Mouse (Mus musculus): ENCODE data around the gene Gfi1b. TPM values are rescaled to one million over a fixed set of nuclear protein-coding genes. Genes with fewer than 3 reads are reported as not detected.

Gfi1b gene
- not detected for polyA plus RNA-seq (2012; fragmentation: generic; extraction: Trizol)
- long read RNA-seq, experiment 1: 0 reads
- long read RNA-seq, experiment 2: 0 reads

DNA sequence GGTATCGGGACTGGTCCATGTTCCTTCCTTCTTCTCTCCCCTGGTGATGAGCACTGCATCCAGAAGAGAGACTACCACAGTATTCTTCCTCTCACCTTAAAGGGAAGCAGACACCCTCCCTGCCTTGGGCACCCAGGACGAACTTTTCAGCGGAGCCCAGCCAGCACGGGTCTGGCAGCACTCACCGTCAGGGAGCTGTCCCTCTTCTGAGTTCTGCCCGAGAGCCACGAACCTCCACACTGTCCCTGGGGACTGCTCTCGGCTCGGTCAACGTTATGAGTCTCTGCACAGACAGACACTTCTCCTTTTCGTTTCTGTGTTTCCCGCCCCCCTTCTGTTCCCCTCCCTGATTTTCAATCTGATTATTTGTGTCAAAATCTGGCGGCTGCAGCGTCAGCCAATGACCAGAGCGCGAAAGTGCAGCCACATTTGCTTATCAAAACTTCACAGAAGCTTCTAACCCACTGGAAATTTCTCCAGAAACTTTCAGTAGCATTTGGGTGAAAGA lies at the start of gene Gfi1b:
Gene Gfi1b (minus strand): TSS at position 319 of the 508 bp plus-strand sequence.
- no peak within 1 kb of the TSS for H3ac ChIP-seq (ENCODE audit: control insufficient read depth, insufficient read length, low read depth)
- no peaks in the 10 kb centered on the region for H3K36me3 ChIP-seq (ENCODE audit: control insufficient read depth, insufficient read depth)
- H3K79me2 ChIP-seq (ENCODE audit: control insufficient read depth, insufficient read depth): no peaks in the 10 kb centered on the region
- TF ChIP-seq MYOG (IDR thresholded peaks at IDR 0.05; ENCODE audit: control insufficient read depth, extremely low read depth, insufficient read length) (no peak), CEBPB (IDR thresholded peaks at IDR 0.05; ENCODE audit: low read depth) (no peak), CTCF (IDR thresholded peaks at IDR 0.05; ENCODE audit: control insufficient read depth, insufficient read depth, insufficient read length) (no peak)
- no peak within 1 kb of the TSS for H3K4me3 ChIP-seq (ENCODE audit: insufficient read depth, poor library complexity, severe bottlenecking)
- H3K27me3 ChIP-seq (ENCODE audit: control insufficient read depth, insufficient read depth, insufficient read length): peaks cover 35% of the 10 kb centered on the region
- H3K79me3 ChIP-seq (ENCODE audit: low read depth): no peaks in the 10 kb centered on the region

DNA sequence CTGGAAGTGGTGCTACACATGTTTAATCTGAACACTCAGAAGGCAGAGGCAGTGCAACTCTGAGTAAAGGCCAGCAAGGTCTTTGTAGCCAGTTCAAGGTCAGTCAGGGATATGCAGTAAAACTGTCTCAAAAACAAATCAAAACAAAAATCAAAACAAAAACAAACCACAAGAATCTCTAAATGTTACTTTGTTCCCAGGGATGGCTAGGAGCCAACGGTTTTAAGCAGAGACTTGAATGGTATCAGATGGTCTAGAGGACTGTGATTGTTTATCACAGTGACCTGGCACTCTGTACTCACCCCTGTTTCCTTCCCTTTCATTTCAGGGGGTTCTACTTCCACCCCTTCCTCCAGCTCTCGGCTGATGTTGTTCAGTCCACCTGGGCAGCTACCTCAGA lies 49.7 kb upstream of the Gfi1b start:
- H3ac ChIP-seq (ENCODE audit: control insufficient read depth, insufficient read length, low read depth): no peak overlapping the region
- peaks cover 54% of the 10 kb centered on the region for H3K36me3 ChIP-seq (ENCODE audit: control insufficient read depth, insufficient read depth)
- no peaks in the 10 kb centered on the region for H3K27me3 ChIP-seq (ENCODE audit: control insufficient read depth, insufficient read depth, insufficient read length)
- H3K79me3 ChIP-seq (ENCODE audit: low read depth): no peaks in the 10 kb centered on the region
- no peak for TF ChIP-seq CTCF (IDR thresholded peaks at IDR 0.05; ENCODE audit: control insufficient read depth, insufficient read depth, insufficient read length)
- TF ChIP-seq CEBPB (IDR thresholded peaks at IDR 0.05; ENCODE audit: low read depth): no peak
- TF ChIP-seq MYOD1 (IDR thresholded peaks at IDR 0.05; ENCODE audit: control insufficient read depth, insufficient read length, low read depth): no peak
- no peak for TF ChIP-seq MAX (IDR thresholded peaks at IDR 0.05)
- TF ChIP-seq MYOG (IDR thresholded peaks at IDR 0.05; ENCODE audit: control insufficient read depth, extremely low read depth, insufficient read length): no peak
- no peak for TF ChIP-seq USF1 (IDR thresholded peaks at IDR 0.05; ENCODE audit: low read depth)
- TF ChIP-seq FOSL1 (IDR thresholded peaks at IDR 0.05; ENCODE audit: insufficient read depth, low read length, poor library complexity, severe bottlenecking): no peak
- H3K79me2 ChIP-seq (ENCODE audit: control insufficient read depth, insufficient read depth): no peaks in the 10 kb centered on the region
- H3K4me3 ChIP-seq (ENCODE audit: insufficient read depth, poor library complexity, severe bottlenecking): no peak overlapping the region

DNA sequence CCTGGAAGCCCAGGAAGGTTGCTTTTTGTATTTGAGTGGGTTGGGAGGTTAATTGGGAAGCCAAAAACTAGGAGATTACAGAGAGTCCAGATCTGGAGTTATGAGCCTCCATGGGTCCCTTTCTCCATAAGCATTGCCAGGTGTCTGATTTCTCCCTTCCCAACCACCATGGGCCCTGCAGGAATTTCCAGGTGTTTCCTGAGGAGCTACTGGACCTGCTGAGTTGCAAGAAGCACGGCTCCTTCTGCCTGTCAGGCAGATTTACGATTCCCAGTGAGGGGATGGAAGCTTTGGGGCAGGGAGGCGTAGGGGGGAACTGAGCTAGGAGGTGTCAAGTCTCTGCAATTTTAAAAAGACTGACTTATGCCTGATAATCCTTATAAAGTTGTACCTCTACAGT lies 44.0 kb upstream of the Gfi1b start:
- Histone ChIP-seq H3K79me2 (ENCODE audit: control insufficient read depth, insufficient read depth) (no peaks in the 10 kb centered on the region), H3K36me3 (ENCODE audit: control insufficient read depth, insufficient read depth) (peaks cover 35% of the 10 kb centered on the region)
- TF ChIP-seq MAX (IDR thresholded peaks at IDR 0.05): no peak
- TF ChIP-seq CTCF (IDR thresholded peaks at IDR 0.05; ENCODE audit: control insufficient read depth, insufficient read depth, insufficient read length): no peak
- TF ChIP-seq CEBPB (IDR thresholded peaks at IDR 0.05; ENCODE audit: low read depth): no peak
- TF ChIP-seq USF1 (IDR thresholded peaks at IDR 0.05; ENCODE audit: low read depth): no peak
- no peak for TF ChIP-seq FOSL1 (IDR thresholded peaks at IDR 0.05; ENCODE audit: insufficient read depth, low read length, poor library complexity, severe bottlenecking)
- no peak for TF ChIP-seq MYOG (IDR thresholded peaks at IDR 0.05; ENCODE audit: control insufficient read depth, extremely low read depth, insufficient read length)
- no peak for TF ChIP-seq MYOD1 (IDR thresholded peaks at IDR 0.05; ENCODE audit: control insufficient read depth, insufficient read length, low read depth)

GRCm38 (mm10) chr2:28662891-28663290 lies 41.1 kb upstream of the Gfi1b start:
- Histone ChIP-seq H3K79me2 (ENCODE audit: control insufficient read depth, insufficient read depth) (no peaks in the 10 kb centered on the region), H3K79me3 (ENCODE audit: low read depth) (no peaks in the 10 kb centered on the region), H3K27me3 (ENCODE audit: control insufficient read depth, insufficient read depth, insufficient read length) (no peaks in the 10 kb centered on the region), H3ac (ENCODE audit: control insufficient read depth, insufficient read length, low read depth) (no peak overlapping the region), H3K36me3 (ENCODE audit: control insufficient read depth, insufficient read depth) (peaks cover 52% of the 10 kb centered on the region), H3K4me3 (ENCODE audit: insufficient read depth, poor library complexity, severe bottlenecking) (no peak overlapping the region)
- no peak for TF ChIP-seq FOSL1 (IDR thresholded peaks at IDR 0.05; ENCODE audit: insufficient read depth, low read length, poor library complexity, severe bottlenecking)
- no peak for TF ChIP-seq MAX (IDR thresholded peaks at IDR 0.05)
- TF ChIP-seq CTCF (IDR thresholded peaks at IDR 0.05; ENCODE audit: control insufficient read depth, insufficient read depth, insufficient read length): no peak
- no peak for TF ChIP-seq CEBPB (IDR thresholded peaks at IDR 0.05; ENCODE audit: low read depth)
- TF ChIP-seq USF1 (IDR thresholded peaks at IDR 0.05; ENCODE audit: low read depth): no peak
- TF ChIP-seq MYOG (IDR thresholded peaks at IDR 0.05; ENCODE audit: control insufficient read depth, extremely low read depth, insufficient read length): no peak
- TF ChIP-seq MYOD1 (IDR thresholded peaks at IDR 0.05; ENCODE audit: control insufficient read depth, insufficient read length, low read depth): no peak

More for the DNA sequence above, 44.0 kb upstream of the Gfi1b start:
- H3K4me3 ChIP-seq (ENCODE audit: insufficient read depth, poor library complexity, severe bottlenecking): no peak overlapping the region
- no peaks in the 10 kb centered on the region for H3K27me3 ChIP-seq (ENCODE audit: control insufficient read depth, insufficient read depth, insufficient read length)
- H3ac ChIP-seq (ENCODE audit: control insufficient read depth, insufficient read length, low read depth): no peak overlapping the region
- no peaks in the 10 kb centered on the region for H3K79me3 ChIP-seq (ENCODE audit: low read depth)

GRCm38 (mm10) chr2:28656216-28656615 lies 34.4 kb upstream of the Gfi1b start:
- no peak overlapping the region for H3ac ChIP-seq (ENCODE audit: control insufficient read depth, insufficient read length, low read depth)
- TF ChIP-seq FOSL1 (IDR thresholded peaks at IDR 0.05; ENCODE audit: insufficient read depth, low read length, poor library complexity, severe bottlenecking): no peak
- TF ChIP-seq MAX (IDR thresholded peaks at IDR 0.05): no peak
- no peak for TF ChIP-seq MYOG (IDR thresholded peaks at IDR 0.05; ENCODE audit: control insufficient read depth, extremely low read depth, insufficient read length)
- no peak for TF ChIP-seq CEBPB (IDR thresholded peaks at IDR 0.05; ENCODE audit: low read depth)
- TF ChIP-seq MYOD1 (IDR thresholded peaks at IDR 0.05; ENCODE audit: control insufficient read depth, insufficient read length, low read depth): no peak
- TF ChIP-seq CTCF (IDR thresholded peaks at IDR 0.05; ENCODE audit: control insufficient read depth, insufficient read depth, insufficient read length): no peak
- no peak for TF ChIP-seq USF1 (IDR thresholded peaks at IDR 0.05; ENCODE audit: low read depth)
- H3K4me3 ChIP-seq (ENCODE audit: insufficient read depth, poor library complexity, severe bottlenecking): no peak overlapping the region
- no peaks in the 10 kb centered on the region for H3K79me3 ChIP-seq (ENCODE audit: low read depth)
- H3K79me2 ChIP-seq (ENCODE audit: control insufficient read depth, insufficient read depth): peaks cover 9% of the 10 kb centered on the region
- H3K36me3 ChIP-seq (ENCODE audit: control insufficient read depth, insufficient read depth): peaks cover 44% of the 10 kb centered on the region
- no peaks in the 10 kb centered on the region for H3K27me3 ChIP-seq (ENCODE audit: control insufficient read depth, insufficient read depth, insufficient read length)

GRCm38 (mm10) chr2:28654295-28654694 lies 32.5 kb upstream of the Gfi1b start:
- no peak for TF ChIP-seq FOSL1 (IDR thresholded peaks at IDR 0.05; ENCODE audit: insufficient read depth, low read length, poor library complexity, severe bottlenecking)
- peak; percentile 7 for TF ChIP-seq CTCF (IDR thresholded peaks at IDR 0.05; ENCODE audit: control insufficient read depth, insufficient read depth, insufficient read length)
- H3ac ChIP-seq (ENCODE audit: control insufficient read depth, insufficient read length, low read depth): no peak overlapping the region
- H3K79me3 ChIP-seq (ENCODE audit: low read depth): peaks cover 8% of the 10 kb centered on the region
- no peaks in the 10 kb centered on the region for H3K27me3 ChIP-seq (ENCODE audit: control insufficient read depth, insufficient read depth, insufficient read length)
- H3K36me3 ChIP-seq (ENCODE audit: control insufficient read depth, insufficient read depth): peaks cover 27% of the 10 kb centered on the region
- H3K79me2 ChIP-seq (ENCODE audit: control insufficient read depth, insufficient read depth): peaks cover 28% of the 10 kb centered on the region
- no peak overlapping the region for H3K4me3 ChIP-seq (ENCODE audit: insufficient read depth, poor library complexity, severe bottlenecking)
